Mouse (Mus musculus) granulocyte monocyte progenitor cell, adult 5-6 weeks (primary cell): ENCODE measurements around the gene Flot1. TPM values are rescaled to one million over a fixed set of nuclear protein-coding genes. Genes with fewer than 3 reads are reported as not detected.
A peak's percentile ranks its signal among the peaks of the same experiment; 100 is the strongest.

Experiments used
- ATAC-seq: replicated peaks from 2 replicates; pipeline ENCODE4 v1.8.0; 2016; ENCODE audit warnings: mild to moderate bottlenecking, moderate TSS enrichment, inconsistent platforms; ENCODE audit not compliant: poor library complexity, severe bottlenecking
- total RNA-seq, 2 experiments: library from RNA; stranded (forward) in 1 of 2; stranded (reverse) in 1 of 2; fragments of 200-712, 200-1000 nt in 1 of 2; fragments of >200 nt in 1 of 2; fragmentation: Nextera tagmentation in 1 of 2; gene quantifications; 2 replicates each; pipeline ENCODE4 v1.2.3; 2014 to 2017

The Flot1 gene
- total RNA-seq, 2 experiments from 2014 or later = 58.3 to 66.8 TPM

DNA sequence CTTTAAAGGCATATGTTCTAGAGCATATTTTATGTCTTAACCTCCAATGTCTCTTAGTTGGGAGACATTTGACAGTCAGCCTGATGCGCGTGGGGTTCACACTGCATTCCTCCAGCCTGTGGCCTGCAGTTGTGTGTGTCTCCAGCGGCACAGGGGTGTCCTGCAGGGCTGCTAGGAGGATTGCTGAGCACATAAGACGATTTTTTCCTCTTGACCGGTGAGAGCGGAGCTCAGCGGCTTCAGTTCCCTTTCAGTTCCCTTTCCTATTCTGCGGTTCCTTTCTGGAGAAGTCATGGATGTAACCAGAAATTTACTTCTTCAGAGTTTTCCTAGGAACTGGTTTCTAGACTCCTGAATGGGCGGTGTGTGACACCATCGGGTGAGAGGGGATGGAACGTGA, 13.6 kb upstream of the Flot1 start:
- 0 out of 2 replicates have a peak, but pooled peaks have one; percentile 21 for ATAC-seq

DNA sequence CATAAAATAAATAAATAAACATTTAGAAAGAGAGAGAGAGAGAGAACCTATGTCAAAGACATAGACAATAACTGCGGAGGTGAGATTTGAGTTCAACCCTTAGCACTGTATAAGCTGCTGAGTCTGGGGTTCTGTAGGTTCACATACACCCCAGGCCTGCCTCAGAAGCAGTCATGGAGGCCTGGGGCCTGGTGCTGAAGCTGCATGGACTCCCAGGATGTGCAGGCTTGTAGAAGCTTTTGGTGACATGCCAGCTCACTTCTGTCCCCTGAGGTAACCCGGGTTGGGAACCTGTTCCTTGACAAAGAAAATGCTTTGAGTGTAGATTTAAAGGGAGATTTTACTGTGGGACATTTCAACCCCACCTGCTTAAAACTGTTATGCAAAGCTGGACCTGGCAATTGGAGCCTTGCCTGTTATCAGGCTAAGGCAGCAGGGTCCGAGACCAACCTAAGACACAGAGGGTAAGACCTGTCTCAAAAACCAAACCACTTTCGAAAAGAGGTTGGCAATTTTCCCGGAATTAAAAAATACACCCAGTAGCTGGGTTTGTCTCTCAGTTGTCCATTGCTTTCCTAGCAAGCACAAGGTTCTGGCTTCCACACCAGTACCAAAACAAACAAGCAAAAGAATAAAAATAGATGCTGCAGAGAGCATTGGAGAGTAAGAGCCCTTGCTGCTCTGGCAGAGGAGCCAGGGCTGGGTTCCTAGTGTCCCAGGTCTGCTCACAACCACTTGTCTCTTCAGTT, 12.0 kb upstream of the Flot1 start:
- ATAC-seq = no peak

DNA sequence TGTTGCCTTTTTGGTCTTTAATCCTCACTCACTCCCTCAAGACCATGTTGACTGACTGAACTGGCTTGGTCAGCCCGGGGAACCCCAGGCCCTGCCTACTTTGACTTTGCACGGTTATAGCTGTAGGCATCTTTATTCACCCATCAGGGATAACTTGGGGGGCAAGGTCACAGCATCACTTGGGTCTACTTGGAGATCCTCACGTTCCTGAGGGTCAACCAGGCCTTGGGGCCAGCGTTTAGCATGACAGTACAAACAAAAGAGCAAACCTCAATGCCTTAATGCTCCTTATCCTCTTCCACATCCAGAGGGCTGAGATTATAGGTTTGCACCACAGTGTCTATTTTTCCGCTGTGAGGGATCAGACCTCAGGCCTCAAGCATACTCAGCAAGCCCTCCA, 10.7 kb upstream of the Flot1 start:
- no peak for ATAC-seq

DNA sequence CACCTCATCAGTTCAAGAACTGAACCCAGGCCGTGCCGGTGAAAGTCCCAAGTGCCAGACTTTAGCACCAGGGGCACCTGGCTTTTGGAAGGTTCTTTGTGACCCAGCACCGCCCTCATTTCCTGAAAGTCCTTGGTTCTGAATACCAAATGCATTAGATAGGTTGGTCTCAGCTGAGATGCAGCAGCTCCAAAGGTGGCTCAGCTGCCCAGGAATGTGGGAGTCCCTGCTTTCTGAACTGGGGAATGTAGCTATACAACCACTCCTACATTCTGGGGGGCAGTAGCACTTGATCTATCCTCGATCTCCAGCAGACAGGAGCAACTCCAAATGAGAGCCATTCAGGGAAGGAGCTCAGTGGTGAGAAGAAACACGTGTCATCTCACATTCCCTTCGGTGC, 10.3 kb upstream of the Flot1 start:
- ATAC-seq = no peak

DNA sequence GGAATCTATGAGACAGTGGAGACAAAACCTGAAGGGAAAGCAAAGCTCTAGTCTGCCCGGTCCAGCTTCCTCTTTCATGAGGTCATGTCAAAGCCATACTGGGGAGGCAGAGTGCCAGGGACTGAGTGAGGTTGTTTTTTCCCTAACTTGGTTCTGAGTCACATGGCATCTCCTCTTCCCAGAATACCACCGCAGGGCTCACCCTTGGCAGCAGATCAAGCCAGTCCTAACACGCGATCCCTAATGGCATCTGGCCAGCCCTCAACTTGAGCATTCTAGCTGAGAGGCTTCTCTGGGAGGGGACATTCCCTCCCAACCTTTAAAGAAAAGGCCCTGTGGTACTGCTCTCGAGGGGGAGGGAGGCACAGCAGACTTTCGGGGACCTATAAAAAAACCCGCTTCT, 9.8 kb upstream of the Flot1 start:
- peak; percentile 76 for ATAC-seq

DNA sequence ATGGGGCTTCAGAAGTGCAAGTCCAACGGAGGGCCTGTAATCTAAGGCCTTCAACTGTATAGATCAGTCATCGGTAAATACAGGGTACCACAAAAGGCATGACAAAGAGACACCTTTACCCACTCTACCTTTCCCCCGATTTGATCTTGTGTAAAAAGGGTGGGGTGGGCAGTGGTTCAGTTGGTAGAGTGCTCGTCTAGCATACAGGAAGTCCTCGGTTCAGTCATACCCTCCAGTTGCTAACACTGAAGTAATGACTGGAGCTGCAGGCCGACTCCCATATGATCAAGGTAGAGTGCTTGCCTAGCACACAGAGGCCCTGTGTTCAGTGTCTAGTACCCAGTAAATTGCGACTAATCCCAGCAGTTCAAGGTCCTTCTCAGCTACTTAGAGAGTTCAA, 9.4 kb upstream of the Flot1 start:
- ATAC-seq = peak; percentile 37

DNA sequence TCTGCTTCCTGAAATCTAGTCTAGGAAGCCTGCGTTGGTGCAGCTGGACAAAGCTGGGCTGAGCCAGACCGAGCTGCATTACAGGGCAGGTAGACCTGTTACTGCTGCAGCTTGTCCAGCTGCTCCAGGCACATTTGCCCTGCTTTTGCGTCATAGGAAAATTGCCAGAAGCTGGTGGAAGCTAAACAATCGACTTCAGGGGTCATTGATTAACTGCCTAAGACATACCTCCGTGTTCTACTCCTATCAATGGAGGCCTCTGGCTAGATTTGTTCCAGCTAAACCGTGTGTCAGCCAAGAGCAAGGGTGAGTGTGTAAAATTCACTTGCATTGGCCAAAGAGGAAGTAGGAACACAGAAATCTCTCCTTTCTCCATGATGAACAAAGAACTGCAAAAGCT, 8.4 kb upstream of the Flot1 start:
- peak; percentile 23; the same call in 1 of the 2 replicates for ATAC-seq

DNA sequence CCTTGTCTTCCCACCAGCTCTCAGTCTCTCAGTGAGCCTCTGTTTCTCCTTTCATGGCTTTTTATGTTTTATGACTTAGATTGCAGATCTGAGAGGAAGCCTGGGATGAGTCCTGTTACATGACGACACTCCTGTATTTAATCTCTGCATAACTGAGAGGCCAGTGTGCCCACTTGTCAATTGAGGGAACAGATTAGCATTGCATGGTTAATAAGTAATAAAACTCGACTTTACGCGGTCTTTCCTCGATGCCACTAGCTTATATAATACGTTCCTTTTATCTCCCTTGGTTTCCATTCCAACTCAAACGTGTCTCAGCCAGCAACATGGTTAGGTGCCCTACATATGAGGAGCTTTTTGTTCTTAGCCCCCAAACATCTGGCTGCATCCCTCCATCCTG, 7.2 kb upstream of the Flot1 start:
- ATAC-seq = no peak

DNA sequence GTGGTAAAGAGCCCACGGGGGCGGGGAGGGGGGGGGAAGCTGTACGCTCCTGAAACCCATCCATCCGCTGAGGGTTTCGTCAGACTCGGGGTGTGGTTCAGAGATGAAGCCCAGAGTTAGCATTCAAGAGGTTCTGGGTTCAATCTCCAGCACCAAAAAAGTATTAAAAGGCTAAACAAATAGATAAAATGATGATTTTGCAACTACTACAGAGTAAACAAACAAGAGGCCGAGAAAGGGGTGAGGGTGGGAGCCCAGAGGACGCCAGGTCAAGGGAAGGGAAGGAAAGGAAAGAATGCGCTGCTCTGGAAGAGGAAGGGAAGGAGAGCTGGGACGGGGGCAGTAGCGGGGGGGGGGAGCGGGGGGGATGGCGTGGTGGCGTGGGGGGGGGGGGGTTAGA, 6.3 kb upstream of the Flot1 start:
- no peak for ATAC-seq

DNA sequence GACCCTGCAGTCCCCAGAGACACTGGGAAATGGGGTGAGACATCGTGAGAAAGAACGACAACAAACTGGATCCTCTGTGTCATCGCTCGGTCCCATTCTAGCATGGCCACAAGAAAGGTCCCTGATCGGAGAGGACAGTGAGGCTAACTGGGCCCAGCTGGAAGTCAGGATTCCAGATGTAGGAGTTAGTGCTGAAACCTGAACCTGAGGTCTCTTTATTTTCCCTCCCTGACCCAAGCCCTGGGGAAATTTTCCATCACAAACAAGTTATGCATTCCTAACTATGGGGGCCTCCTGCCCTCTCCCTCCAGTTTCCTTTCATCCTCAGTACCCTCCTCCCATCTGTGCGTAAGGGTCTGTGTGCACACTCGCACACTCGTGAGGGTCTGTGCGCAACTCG, 5.8 kb upstream of the Flot1 start:
- no peak for ATAC-seq

DNA sequence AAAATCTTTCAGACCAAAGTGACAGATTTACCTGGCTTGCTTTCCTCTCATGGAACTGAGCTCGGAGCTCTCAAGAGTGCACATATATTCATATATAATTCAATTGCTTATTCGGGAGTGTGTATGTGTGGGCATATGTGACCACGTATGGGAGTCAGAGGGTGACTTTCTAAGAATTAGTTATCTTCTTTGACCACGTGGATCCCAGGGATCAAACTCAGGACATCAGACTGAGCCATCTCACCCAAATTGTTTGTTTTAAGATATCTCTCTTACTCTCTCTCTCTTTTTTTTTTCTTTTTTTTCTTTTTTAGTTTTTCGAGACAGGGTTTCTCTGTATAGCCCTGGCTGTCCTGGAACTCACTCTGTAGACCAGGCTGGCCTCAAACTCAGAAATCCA, 2.9 kb upstream of the Flot1 start:
- ATAC-seq = no peak

DNA sequence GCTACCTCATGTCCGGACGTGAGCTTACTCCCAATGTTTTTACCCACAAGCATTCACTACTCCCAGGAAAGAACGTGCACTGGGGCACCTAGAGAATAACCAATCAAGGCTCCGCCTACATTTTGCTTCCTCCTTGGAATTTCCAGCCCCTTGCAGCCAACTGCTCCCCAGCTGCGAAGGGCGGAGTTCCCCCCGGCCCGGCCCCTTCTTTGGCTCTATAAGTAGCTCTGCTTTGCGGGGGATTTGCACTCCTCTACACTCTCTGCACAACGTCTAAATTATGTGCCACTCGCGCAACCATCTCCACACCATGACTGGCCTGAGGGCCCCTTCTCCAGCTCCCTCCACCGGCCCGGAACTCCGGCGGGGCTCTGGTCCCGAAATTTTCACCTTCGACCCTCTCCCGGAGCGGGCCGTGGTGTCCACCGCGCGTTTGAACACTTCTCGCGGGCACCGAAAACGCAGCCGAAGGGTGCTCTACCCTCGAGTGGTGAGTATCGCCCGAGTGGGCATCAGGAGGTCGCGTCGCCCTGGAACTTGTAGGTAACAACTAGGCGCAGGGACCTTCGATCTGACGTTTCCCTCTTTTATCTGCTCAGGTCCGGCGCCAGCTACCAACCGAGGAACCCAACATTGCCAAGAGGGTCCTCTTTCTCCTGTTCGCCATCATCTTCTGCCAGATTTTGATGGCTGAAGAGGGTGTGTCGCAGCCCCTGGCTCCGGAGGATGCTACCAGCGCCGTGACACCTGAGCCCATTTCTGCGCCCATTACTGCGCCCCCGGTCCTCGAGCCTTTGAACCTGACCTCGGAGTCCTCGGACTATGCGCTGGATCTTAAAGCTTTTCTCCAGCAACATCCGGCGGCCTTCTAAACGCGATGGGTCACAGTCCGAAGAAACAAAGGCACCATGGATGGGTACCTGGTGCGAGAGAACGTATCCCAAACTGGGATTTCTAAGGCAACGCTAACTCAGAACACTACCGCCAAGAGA, 1.3 kb upstream of the Flot1 start, which contains the start of gene Ier3:
Ier3 (plus strand) TSS at position 246 of the 992 bp plus-strand sequence.
- ATAC-seq = peak; percentile 54

DNA sequence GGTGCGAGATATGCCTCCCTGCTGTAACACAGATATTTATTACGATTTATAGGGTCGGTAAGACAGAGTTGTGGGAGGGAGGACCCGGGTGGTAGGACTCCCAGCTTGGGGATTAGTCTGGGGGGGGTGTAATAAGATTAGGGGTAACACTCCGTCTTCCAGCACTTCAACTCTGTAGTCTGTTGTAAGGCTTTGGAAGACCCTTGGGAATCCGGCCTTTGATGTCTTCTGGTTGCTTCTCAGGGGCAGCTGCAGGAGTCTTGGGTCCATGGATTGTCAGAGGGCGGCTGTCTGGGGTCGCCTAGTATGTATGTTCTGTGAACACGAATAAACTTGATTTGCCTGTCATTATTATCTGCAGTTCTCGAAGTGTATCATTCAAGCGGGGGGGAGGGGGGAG, 466 bp upstream of the Flot1 start:
- ATAC-seq = no peak

DNA sequence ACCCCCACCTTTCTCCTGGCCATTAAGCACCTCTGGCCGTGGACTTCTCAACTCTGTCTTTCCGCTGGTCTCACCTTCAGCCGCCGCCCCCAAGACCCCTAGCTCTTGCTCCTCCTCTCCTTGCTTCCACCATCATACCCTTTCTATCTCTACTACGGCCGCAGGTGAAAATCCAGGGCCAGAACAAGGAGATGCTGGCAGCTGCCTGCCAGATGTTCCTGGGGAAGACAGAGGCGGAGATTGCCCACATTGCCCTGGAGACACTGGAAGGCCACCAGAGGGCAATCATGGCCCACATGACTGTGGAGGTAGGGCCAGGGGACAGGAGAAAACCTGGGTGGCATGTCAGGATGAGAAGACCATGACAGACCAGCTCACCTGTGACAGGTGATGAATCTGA, 1.4 kb downstream of the Flot1 start:
- ATAC-seq = no peak

DNA sequence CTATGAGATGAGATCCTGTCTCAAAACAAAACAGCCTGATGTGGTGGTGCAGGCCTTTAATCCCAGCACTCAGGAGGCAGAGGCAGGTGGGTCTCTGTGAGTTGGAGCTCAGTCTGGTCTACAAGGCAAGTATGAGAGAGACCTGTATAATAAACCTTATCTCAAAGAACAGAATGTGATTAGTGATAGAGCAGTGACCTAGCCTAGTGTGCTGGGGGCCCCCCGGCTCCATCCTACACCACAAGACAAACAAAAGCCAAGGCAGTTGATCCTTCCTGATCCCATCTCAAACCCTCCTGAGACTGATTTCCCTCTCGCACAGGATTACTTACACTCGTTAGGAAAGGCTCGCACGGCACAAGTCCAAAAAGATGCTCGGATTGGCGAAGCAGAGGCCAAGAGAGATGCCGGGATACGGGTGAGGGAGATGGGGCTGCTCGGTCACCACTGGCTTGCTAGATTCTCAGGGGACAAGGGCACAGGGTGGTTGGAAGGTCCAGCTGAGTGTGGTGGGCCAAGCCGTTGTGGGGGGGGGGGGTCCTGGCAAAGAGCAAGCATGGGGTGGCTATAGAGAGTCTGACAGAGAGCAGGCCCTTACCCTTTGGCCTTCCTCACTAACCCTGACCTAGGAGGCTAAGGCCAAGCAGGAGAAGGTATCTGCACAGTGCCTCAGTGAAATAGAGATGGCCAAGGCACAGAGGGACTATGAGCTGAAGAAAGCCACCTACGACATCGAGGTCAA, 2.2 kb downstream of the Flot1 start:
- ATAC-seq = no peak

DNA sequence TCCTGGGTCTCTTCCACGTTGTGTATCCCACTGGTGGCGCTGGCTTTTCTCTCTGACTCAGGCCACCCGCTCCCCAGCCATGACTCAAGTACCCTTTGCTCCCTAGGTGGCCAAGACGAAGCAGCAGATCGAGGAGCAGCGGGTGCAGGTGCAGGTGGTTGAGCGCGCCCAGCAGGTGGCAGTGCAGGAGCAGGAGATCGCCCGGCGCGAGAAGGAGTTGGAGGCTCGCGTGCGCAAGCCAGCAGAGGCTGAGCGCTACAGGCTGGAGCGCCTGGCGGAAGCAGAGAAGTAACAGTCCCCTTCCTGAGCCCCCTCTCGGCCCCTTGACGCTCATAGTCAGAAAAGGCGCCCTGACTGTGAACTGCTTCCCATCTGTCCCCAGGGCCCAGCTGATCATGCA, 6.7 kb downstream of the Flot1 start:
- peak; percentile 94 for ATAC-seq

DNA sequence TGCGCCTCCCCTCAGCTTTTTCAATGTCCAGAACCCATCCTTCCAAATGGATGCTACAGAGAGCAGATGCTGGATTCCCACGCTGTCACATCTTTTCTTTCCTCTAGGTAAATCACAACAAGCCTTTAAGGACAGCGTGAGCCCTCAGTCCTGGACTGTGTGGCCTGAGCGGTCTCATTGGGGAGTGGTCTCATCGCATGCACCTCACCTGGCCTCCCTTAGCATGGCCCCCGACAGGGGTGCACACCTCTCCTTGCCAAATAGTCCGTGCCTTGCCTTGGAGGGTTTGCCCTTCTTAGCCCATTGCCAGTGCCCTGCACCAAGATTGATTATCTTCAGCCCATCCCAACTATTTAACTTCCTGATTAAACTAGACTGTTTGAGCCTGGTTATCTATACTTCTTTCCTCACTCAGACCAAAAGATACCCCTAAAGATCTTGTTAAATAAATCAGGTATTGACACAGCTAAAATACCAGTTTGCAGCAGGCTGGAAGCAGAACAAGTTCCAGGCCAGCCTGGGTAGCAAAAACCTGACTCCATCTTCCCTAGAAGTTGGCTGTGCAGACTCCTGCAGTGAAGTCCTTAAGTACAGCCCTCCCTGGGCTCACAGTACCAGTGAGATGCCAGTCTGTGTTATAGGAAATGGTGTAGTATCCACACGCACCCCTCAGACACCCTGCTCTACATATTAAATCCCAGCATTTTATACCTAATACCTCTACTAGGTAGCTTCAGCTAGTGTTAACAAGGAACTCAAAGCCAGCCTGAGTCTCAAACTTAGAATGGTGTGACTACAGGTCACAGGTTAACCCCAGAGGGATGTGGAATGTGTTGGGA, 9.6 kb downstream of the Flot1 start:
- no peak for ATAC-seq

DNA sequence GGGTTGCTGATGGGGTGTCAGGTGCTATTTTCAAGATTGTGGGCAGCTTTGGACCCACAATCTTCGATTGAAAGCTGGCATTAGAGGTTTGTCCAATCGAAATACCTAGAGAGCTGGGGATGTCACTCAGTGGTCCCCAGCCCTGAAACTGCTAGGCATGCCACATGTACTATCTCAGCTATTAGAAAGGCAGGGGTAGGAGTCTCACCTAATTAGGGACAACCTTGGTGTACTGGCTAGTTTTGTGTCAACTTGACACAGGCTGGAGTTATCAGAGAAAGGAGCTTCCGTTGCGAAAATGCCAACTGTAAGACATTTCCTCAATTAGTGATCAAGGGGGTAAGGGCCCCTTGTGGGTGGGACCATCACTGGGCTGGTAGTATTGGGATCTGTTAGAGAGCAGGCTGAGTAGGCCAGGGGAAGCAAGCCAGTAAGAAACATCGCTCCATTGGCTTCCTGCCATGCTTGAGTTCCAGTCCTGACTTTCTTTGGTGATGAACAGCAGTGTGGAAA, 10.3 kb downstream of the Flot1 start:
- no peak for ATAC-seq

DNA sequence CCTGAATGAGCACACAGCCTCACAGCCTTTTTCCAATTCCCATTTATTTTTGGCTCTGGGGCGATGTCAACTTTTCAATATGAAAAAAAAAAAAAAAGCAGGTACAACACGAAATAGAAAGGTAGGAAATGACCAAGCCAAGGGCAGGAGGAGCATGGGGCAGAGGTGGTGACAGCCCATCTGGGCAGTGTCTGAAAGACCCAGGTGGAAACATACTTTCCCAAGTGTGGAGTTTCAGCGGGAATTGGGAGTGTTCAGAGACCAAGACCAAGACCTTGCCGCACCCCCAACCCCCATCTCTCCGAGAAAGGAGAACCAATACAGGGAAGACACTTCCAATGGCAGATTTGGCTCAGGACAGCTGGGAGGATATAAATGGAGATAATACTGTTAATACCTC, 10.9 kb downstream of the Flot1 start:
- no peak for ATAC-seq
